Mouse (Mus musculus): ENCODE results near the gene Tpd52l1.

- no peak for TF ChIP-seq POLR2A (IDR thresholded peaks at IDR 0.05; ENCODE audit: extremely low read depth, insufficient read depth, low read length)
- TF ChIP-seq CTCF (IDR thresholded peaks at IDR 0.05; ENCODE audit: low read depth, low read length), result no peak
Measured at GRCm38 (mm10) chr10:31417956-31418355, 27.8 kb downstream of the Tpd52l1 start.

All from liver, adult 2 months (tissue).